Mouse (Mus musculus): Measurements from ENCODE around the gene Cacna1c. TPM values are rescaled to one million over a fixed set of nuclear protein-coding genes. Genes with fewer than 3 reads are reported as not detected.

Gene Cacna1c
- polyA plus RNA-seq, 1 experiment from 2014 or later, result 2.1 TPM

DNA sequence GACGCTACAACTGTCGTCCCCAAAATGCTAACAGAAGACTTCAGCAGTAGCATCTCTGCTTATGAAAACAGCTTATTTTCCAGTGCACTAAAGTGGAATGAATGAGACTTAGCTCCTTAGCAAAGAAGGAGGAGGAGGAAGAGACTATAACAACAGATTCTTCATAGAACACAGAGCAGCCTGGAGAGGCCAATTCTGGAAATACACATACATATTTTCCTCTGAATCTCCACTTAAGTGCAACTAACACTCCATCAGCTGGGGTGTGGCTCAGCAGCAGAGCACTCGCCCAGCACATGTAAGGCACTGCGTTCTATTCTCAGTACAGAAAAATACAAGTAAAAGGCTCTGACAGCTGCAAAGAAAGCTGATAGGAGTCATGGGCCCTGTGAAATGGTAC lies 384.2 kb downstream of the Cacna1c start:
- no peak for TF ChIP-seq CTCF (IDR thresholded peaks at IDR 0.05)
- POLR2A ChIA-PET, result interaction anchor here (0.8 kb wide), 1 partner anchor 311 kb away, joined by 4 read pairs; no protein-coding TSS in a partner anchor
- DNase-seq (ENCODE audit: low read depth, low spot score) (no peak), ATAC-seq (no peak)
- in situ Hi-C loops (cut with MboI; ENCODE audit: low pct_unique_long_range_greater_than_20kb), result no loop called here
- CTCF ChIA-PET, result no interaction called here
- no peaks in the 10 kb centered on the region for H3K27me3 ChIP-seq

DNA sequence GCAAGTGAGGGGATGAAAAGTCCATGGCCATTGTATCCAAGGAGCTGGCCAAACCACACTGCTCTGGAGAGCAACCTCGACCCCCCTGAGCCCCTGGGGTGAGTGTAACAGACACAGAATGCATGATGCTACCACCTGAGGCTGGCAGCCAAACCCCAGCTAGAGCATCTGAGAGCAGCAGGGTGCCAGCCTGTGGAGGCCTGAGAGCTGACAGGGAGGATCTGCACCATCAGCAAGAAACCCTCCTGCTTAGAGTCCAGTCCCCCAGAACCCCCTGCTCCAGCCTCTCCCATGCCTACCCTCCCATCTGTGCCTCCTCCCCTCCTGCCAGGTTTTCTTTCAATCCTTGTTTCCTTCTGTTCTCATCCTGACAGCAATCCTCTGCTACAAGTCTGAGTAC lies 385.4 kb downstream of the Cacna1c start:
- ChIA-PET CTCF (no interaction called here), POLR2A (no interaction called here)
- DNase-seq (ENCODE audit: low read depth, low spot score), result no peak
- H3K27me3 ChIP-seq, result no peaks in the 10 kb centered on the region
- in situ Hi-C loops (cut with MboI; ENCODE audit: low pct_unique_long_range_greater_than_20kb), result no loop called here
- TF ChIP-seq CTCF (IDR thresholded peaks at IDR 0.05), result no peak
- no peak for ATAC-seq

DNA sequence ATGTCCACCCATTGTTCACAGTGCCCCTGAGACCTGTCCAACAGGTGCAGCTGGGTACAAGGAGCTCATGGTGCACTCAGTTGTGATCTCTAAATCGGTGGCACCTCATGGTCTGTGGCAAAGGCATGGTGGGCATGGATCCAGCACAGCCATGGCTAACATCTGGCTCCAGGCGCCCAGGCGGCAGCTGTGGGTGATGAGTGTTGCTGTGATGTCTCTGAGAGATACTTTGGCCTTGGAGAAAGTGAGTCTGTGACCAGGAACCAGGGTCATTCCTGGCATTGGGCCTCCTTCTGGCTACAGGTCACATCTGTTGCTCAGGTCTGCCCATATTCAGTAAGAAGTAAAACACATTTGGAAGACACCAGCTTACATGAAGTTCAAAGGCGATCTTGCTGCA lies 391.1 kb downstream of the Cacna1c start:
- no peak for DNase-seq (ENCODE audit: low read depth, low spot score)
- in situ Hi-C loops (cut with MboI; ENCODE audit: low pct_unique_long_range_greater_than_20kb), result no loop called here
- ATAC-seq, result no peak
- TF ChIP-seq CTCF (IDR thresholded peaks at IDR 0.05), result no peak
- CTCF ChIA-PET, result no interaction called here
- POLR2A ChIA-PET, result no interaction called here
- no peaks in the 10 kb centered on the region for H3K27me3 ChIP-seq

DNA sequence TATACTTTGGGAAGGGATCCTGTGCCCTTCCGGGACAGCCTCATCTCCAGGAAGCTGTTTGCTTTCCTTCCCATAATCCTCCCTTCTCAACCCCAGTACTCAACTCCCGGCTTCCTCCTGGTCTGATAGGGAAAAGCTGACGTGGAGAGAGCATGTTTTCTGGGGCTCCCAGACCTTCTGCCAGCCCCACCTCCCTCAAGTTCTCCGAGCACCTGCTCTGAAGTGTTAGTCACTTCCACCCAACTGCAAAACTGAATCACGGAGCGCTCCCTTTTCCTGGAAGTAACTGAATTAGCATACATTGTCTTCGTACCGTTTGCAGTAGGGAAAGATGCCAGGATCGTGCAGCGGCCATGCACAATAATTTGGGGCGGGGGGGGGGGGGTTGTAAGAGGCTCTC lies 393.9 kb downstream of the Cacna1c start:
- DNase-seq (ENCODE audit: low read depth, low spot score), result no peak
- CTCF ChIA-PET, result no interaction called here
- POLR2A ChIA-PET, result interaction anchor here (0.6 kb wide), 1 partner anchor 44 kb away, joined by 3 read pairs; no protein-coding TSS in a partner anchor
- in situ Hi-C loops (cut with MboI; ENCODE audit: low pct_unique_long_range_greater_than_20kb), result no loop called here
- no peak for ATAC-seq
- TF ChIP-seq CTCF (IDR thresholded peaks at IDR 0.05), result no peak
- H3K27me3 ChIP-seq, result no peaks in the 10 kb centered on the region

DNA sequence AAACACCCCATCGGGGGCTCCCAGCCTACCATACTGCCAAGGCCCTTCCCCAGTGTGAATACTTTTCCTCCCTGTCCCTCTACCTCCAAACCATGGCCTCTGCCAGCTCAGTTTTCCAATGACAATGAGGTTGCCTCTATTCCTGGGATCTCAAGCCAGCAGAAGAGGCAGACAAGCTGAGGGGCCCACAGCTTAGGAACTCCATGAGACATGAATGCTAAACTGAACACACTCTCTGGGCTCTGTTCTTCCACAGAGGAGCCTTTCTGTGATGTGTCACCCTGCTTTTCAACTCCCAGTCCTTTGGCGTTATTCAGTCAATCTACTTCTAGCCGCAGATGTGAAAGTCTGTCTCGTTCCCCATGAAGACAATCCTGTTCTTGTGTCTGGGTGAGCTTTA lies 399.8 kb downstream of the Cacna1c start:
- DNase-seq (ENCODE audit: low read depth, low spot score), result no peak
- TF ChIP-seq CTCF (IDR thresholded peaks at IDR 0.05), result no peak
- H3K27me3 ChIP-seq, result no peaks in the 10 kb centered on the region
- in situ Hi-C loops (cut with MboI; ENCODE audit: low pct_unique_long_range_greater_than_20kb), result no loop called here
- POLR2A ChIA-PET, result interaction anchor here (0.8 kb wide), 1 partner anchor 10 kb away, joined by 3 read pairs; no protein-coding TSS in a partner anchor
- CTCF ChIA-PET, result interaction anchor here (1.4 kb wide), 1 partner anchor 54 kb away, joined by 3 read pairs; no protein-coding TSS in a partner anchor
- no peak for ATAC-seq

DNA sequence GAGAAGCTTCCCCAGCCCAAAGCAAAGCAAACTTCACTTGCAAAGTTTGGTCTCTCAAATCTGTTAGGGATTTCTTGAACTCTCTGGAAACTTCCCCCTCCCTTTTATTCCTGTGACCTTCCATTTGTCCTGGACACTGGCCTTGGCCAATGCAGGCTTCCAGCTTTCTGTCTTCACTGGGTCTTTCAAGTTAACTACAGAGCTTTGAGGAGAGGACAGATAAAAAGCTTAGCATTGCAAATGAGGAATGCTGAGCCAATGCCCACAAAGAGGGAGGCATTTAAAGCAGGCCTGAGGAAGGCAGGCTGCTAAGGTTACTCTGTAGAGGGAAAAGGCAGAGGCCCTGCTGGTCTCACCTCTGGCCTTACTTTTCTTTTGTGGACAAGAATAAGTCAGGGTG lies 400.5 kb downstream of the Cacna1c start:
- DNase-seq (ENCODE audit: low read depth, low spot score), result no peak
- POLR2A ChIA-PET, result interaction anchor here (0.8 kb wide), 1 partner anchor 11 kb away, joined by 3 read pairs; no protein-coding TSS in a partner anchor
- ATAC-seq, result no peak
- no peaks in the 10 kb centered on the region for H3K27me3 ChIP-seq
- CTCF ChIA-PET, result interaction anchor here (1.4 kb wide), 1 partner anchor 54 kb away, joined by 3 read pairs; no protein-coding TSS in a partner anchor
- no peak for TF ChIP-seq CTCF (IDR thresholded peaks at IDR 0.05)
- in situ Hi-C loops (cut with MboI; ENCODE audit: low pct_unique_long_range_greater_than_20kb), result no loop called here

DNA sequence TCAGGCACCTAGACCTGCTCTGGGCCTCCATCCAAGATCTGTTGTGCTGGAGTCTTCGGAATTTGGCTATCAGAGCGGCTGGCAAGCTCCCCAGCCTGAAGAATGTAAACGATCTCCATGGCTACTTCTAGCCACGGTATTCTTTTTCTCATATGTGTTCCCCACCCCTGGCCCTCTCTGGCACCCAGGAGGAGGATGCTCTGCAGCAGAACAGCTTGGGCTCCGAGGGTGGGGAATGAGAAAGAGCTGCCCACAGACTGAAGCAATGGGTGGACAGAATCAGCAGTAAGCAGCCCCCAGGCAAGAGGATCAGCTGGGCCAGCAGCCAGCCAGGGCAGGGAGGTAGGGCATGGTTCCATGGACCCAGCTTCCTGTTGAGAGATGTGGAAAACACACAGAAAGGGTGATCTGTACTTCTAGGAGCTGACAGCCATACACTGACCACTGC lies 404.3 kb downstream of the Cacna1c start:
- in situ Hi-C loops (cut with MboI; ENCODE audit: low pct_unique_long_range_greater_than_20kb), result no loop called here
- peak; percentile 63 for ATAC-seq
- peak; percentile 39 for DNase-seq (ENCODE audit: low read depth, low spot score)

DNA sequence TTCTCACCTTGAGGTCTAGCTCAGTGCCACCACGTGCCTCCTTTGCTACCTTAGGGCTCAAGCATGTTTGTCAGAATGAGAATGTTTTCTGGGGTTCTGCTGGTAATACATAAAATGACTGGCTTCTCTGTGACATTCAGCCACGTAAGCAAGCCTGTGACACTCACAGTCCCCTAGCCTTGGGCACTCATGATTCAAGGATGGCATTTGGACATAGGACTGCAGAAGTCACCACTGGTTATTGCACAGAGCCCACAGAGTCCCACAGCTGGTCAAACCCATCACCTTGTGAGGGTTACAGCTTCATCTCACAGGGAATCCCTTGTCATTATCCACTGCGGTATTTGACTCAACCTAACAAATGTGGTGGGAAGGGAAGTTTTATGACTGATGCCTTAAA lies 408.3 kb downstream of the Cacna1c start:
- ChIA-PET POLR2A (no interaction called here), CTCF (interaction anchor here (0.9 kb wide), 1 partner anchor 95 kb away, joined by 3 read pairs; no protein-coding TSS in a partner anchor)
- DNase-seq (ENCODE audit: low read depth, low spot score) (no peak), ATAC-seq (no peak)
- in situ Hi-C loops (cut with MboI; ENCODE audit: low pct_unique_long_range_greater_than_20kb), result no loop called here
- H3K27me3 ChIP-seq, result no peaks in the 10 kb centered on the region
- TF ChIP-seq CTCF (IDR thresholded peaks at IDR 0.05), result no peak

More for the DNA sequence above, 404.3 kb downstream of the Cacna1c start:
- CTCF ChIA-PET, result interaction anchor here (0.8 to 2.2 kb wide), 5 partner anchors 8 to 316 kb away, joined by 3 to 10 read pairs (median 3); no protein-coding TSS in a partner anchor
- TF ChIP-seq CTCF (IDR thresholded peaks at IDR 0.05), result no peak
- no peaks in the 10 kb centered on the region for H3K27me3 ChIP-seq
- POLR2A ChIA-PET, result interaction anchor here (1.0 kb wide), 1 partner anchor 27 kb away, joined by 3 read pairs; no protein-coding TSS in a partner anchor

DNA sequence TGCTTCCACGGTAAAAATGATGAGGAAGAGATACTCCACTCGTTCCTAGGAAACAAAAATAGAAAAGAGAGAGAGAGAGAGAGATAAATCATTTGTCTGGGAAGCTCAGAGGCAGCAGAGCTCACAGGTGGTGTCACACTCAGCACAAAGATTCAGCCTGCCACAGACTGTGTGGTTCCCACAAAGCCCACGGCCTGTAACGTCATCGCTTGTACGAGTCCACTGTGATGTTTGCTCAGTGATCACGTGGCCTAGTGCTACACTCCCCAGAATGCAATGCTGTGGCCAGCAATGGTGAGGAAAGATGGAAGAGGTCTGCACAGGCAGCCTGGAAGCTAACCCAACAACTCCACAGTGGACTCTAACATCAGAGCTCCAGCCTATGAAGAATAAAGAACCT lies 415.9 kb downstream of the Cacna1c start:
- POLR2A ChIA-PET, result no interaction called here
- no peak for DNase-seq (ENCODE audit: low read depth, low spot score)
- in situ Hi-C loops (cut with MboI; ENCODE audit: low pct_unique_long_range_greater_than_20kb), result no loop called here
- no peak for TF ChIP-seq CTCF (IDR thresholded peaks at IDR 0.05)
- CTCF ChIA-PET, result interaction anchor here (1.1 to 2.4 kb wide), 3 partner anchors 10 to 15 kb away, joined by 4 to 7 read pairs (median 5); no protein-coding TSS in a partner anchor
- no peak for ATAC-seq
- H3K27me3 ChIP-seq, result no peaks in the 10 kb centered on the region

DNA sequence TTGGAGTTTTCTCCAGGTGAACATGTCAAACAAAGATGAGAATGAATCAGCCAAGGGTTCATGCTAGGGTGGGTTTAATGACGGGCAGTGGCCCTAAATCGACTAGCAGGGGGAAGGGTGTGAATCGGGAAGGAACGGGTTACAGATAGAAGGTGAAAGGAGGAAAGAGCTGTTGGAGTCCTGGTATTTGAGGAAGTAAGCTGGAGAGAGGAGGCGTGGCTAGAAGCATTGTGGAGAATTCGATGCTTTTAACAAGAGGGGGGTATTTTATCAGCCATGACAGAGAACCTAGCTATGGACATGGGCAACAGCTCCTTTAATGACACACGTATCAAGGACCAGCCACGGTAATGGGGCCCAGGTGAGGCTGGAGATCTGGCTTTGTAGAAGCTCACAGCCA lies 417.0 kb downstream of the Cacna1c start:
- ChIA-PET CTCF (interaction anchor here (1.0 to 1.9 kb wide), 2 partner anchors 11 to 14 kb away, joined by 3 to 7 read pairs; no protein-coding TSS in a partner anchor), POLR2A (no interaction called here)
- no peak for DNase-seq (ENCODE audit: low read depth, low spot score)
- no peaks in the 10 kb centered on the region for H3K27me3 ChIP-seq
- in situ Hi-C loops (cut with MboI; ENCODE audit: low pct_unique_long_range_greater_than_20kb), result no loop called here
- no peak for ATAC-seq
- TF ChIP-seq CTCF (IDR thresholded peaks at IDR 0.05), result no peak

DNA sequence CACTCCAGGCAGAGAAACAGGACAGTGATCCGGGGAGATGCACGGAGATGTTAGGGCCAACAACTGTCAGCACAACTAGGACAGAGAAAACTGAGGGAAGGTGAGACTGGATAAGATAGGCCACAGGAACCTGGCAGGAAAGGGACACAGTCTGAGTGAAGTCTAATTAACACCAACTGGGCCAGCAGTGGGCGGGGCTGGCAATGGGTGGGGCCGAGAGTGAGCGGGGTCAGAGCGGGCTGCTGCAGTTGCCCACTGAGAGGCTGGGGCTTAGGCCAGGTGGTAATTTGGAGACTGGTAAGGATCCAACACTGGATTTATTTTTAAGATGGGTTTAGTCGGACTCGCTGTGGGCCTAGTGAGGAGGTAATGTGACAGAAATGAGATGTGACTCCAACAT lies 418.8 kb downstream of the Cacna1c start:
- in situ Hi-C loops (cut with MboI; ENCODE audit: low pct_unique_long_range_greater_than_20kb), result no loop called here
- POLR2A ChIA-PET, result interaction anchor here (1.0 kb wide), 1 partner anchor 13 kb away, joined by 4 read pairs; no protein-coding TSS in a partner anchor
- no peaks in the 10 kb centered on the region for H3K27me3 ChIP-seq
- CTCF ChIA-PET, result no interaction called here
- DNase-seq (ENCODE audit: low read depth, low spot score) (no peak), ATAC-seq (no peak)
- no peak for TF ChIP-seq CTCF (IDR thresholded peaks at IDR 0.05)

All from Patski (cell line).